Mouse (Mus musculus): ENCODE measurements around the gene Lamtor3. TPM values are rescaled to one million over a fixed set of nuclear protein-coding genes. Genes with fewer than 3 reads are reported as not detected.

Gene Lamtor3
- polyA plus RNA-seq, 2 experiments = 77.4 to 109 TPM

- no peak for DNase-seq (ENCODE audit: low spot score)
- H3K4me2 ChIP-seq (replicated peaks; ENCODE audit: low read depth, low read length, severe bottlenecking) = 0 out of 2 replicates have a peak overlapping the region, but pooled peaks have one; percentile 18
- no peak overlapping the region for H3K4me3 ChIP-seq (replicated peaks; ENCODE audit: low read length)
- H3K27me3 ChIP-seq (ENCODE audit: control insufficient read depth, insufficient read depth, low read length) = no peaks in the 10 kb centered on the region
- H3K4me1 ChIP-seq (ENCODE audit: control insufficient read depth, insufficient read depth, low read length) = no peaks in the 10 kb centered on the region
- no peaks in the 10 kb centered on the region for H3K9me3 ChIP-seq (ENCODE audit: control insufficient read depth, low read length)
- WGBS = 52% methylated on average over 12 of the region's 12 CpGs
- no peak overlapping the region for H3K9ac ChIP-seq (ENCODE audit: low read depth, low read length, severe bottlenecking)
- ATAC-seq (ENCODE audit: low FRiP score, low read depth) = no peak
- H3K36me3 ChIP-seq (ENCODE audit: control insufficient read depth, insufficient read depth, low read length) = no peaks in the 10 kb centered on the region
- TF ChIP-seq POLR2A (IDR thresholded peaks at IDR 0.05; ENCODE audit: borderline replicate concordance, extremely low read depth, insufficient read depth, insufficient read length) = no peak
- H3K27ac ChIP-seq (replicated peaks; ENCODE audit: low read depth, low read length) = no peak overlapping the region
Measured at GRCm38 (mm10) chr3:137969951-137970350, 51.6 kb downstream of the Lamtor3 start.

- ATAC-seq (ENCODE audit: low FRiP score, low read depth) (no peak), DNase-seq (ENCODE audit: low spot score) (no peak)
- H3K36me3 ChIP-seq (ENCODE audit: control insufficient read depth, insufficient read depth, low read length) = no peaks in the 10 kb centered on the region
- WGBS = 79% methylated on average over 5 of the region's 5 CpGs
- H3K9ac ChIP-seq (ENCODE audit: low read depth, low read length, severe bottlenecking) = no peak overlapping the region
- no peak overlapping the region for H3K4me3 ChIP-seq (replicated peaks; ENCODE audit: low read length)
- H3K4me1 ChIP-seq (ENCODE audit: control insufficient read depth, insufficient read depth, low read length) = no peaks in the 10 kb centered on the region
- no peak overlapping the region for H3K27ac ChIP-seq (replicated peaks; ENCODE audit: low read depth, low read length)
- H3K27me3 ChIP-seq (ENCODE audit: control insufficient read depth, insufficient read depth, low read length) = no peaks in the 10 kb centered on the region
- no peaks in the 10 kb centered on the region for H3K9me3 ChIP-seq (ENCODE audit: control insufficient read depth, low read length)
- no peak for TF ChIP-seq POLR2A (IDR thresholded peaks at IDR 0.05; ENCODE audit: borderline replicate concordance, extremely low read depth, insufficient read depth, insufficient read length)
- H3K4me2 ChIP-seq (replicated peaks; ENCODE audit: low read depth, low read length, severe bottlenecking) = no peak overlapping the region
Measured at GRCm38 (mm10) chr3:137972224-137972623, 53.9 kb downstream of the Lamtor3 start.

GRCm38 (mm10) chr3:137972989-137973388 lies 54.7 kb downstream of the Lamtor3 start:
- Histone ChIP-seq H3K27me3 (ENCODE audit: control insufficient read depth, insufficient read depth, low read length) (no peaks in the 10 kb centered on the region), H3K9ac (ENCODE audit: low read depth, low read length, severe bottlenecking) (no peak overlapping the region), H3K27ac (replicated peaks; ENCODE audit: low read depth, low read length) (no peak overlapping the region), H3K4me3 (replicated peaks; ENCODE audit: low read length) (no peak overlapping the region), H3K4me1 (ENCODE audit: control insufficient read depth, insufficient read depth, low read length) (no peaks in the 10 kb centered on the region; the same call in 1 of the 2 replicates), H3K4me2 (replicated peaks; ENCODE audit: low read depth, low read length, severe bottlenecking) (no peak overlapping the region), H3K36me3 (ENCODE audit: control insufficient read depth, insufficient read depth, low read length) (no peaks in the 10 kb centered on the region), H3K9me3 (ENCODE audit: control insufficient read depth, low read length) (no peaks in the 10 kb centered on the region)
- DNase-seq (ENCODE audit: low spot score) = no peak
- no peak for TF ChIP-seq POLR2A (IDR thresholded peaks at IDR 0.05; ENCODE audit: borderline replicate concordance, extremely low read depth, insufficient read depth, insufficient read length)
- 93% methylated on average over 7 of the region's 7 CpGs for WGBS
- no peak for ATAC-seq (ENCODE audit: low FRiP score, low read depth)

GRCm38 (mm10) chr3:137974306-137974705 lies 56.0 kb downstream of the Lamtor3 start:
- Histone ChIP-seq H3K4me1 (ENCODE audit: control insufficient read depth, insufficient read depth, low read length) (no peaks in the 10 kb centered on the region; the same call in 1 of the 2 replicates), H3K9ac (ENCODE audit: low read depth, low read length, severe bottlenecking) (no peak overlapping the region), H3K27ac (replicated peaks; ENCODE audit: low read depth, low read length) (no peak overlapping the region), H3K9me3 (ENCODE audit: control insufficient read depth, low read length) (no peaks in the 10 kb centered on the region), H3K27me3 (ENCODE audit: control insufficient read depth, insufficient read depth, low read length) (no peaks in the 10 kb centered on the region), H3K36me3 (ENCODE audit: control insufficient read depth, insufficient read depth, low read length) (no peaks in the 10 kb centered on the region), H3K4me3 (replicated peaks; ENCODE audit: low read length) (no peak overlapping the region), H3K4me2 (replicated peaks; ENCODE audit: low read depth, low read length, severe bottlenecking) (no peak overlapping the region)
- 42% methylated on average over 8 of the region's 8 CpGs for WGBS
- no peak for ATAC-seq (ENCODE audit: low FRiP score, low read depth)
- DNase-seq (ENCODE audit: low spot score) = no peak
- no peak for TF ChIP-seq POLR2A (IDR thresholded peaks at IDR 0.05; ENCODE audit: borderline replicate concordance, extremely low read depth, insufficient read depth, insufficient read length)

GRCm38 (mm10) chr3:137975435-137975834 lies 57.1 kb downstream of the Lamtor3 start:
- Histone ChIP-seq H3K4me1 (ENCODE audit: control insufficient read depth, insufficient read depth, low read length) (peaks cover 2% of the 10 kb centered on the region), H3K4me2 (replicated peaks; ENCODE audit: low read depth, low read length, severe bottlenecking) (no peak overlapping the region), H3K27ac (replicated peaks; ENCODE audit: low read depth, low read length) (no peak overlapping the region), H3K4me3 (replicated peaks; ENCODE audit: low read length) (no peak overlapping the region), H3K36me3 (ENCODE audit: control insufficient read depth, insufficient read depth, low read length) (no peaks in the 10 kb centered on the region), H3K9ac (ENCODE audit: low read depth, low read length, severe bottlenecking) (no peak overlapping the region), H3K9me3 (ENCODE audit: control insufficient read depth, low read length) (no peaks in the 10 kb centered on the region), H3K27me3 (ENCODE audit: control insufficient read depth, insufficient read depth, low read length) (no peaks in the 10 kb centered on the region)
- 83% methylated on average over 7 of the region's 7 CpGs for WGBS
- no peak for TF ChIP-seq POLR2A (IDR thresholded peaks at IDR 0.05; ENCODE audit: borderline replicate concordance, extremely low read depth, insufficient read depth, insufficient read length)
- DNase-seq (ENCODE audit: low spot score) (no peak), ATAC-seq (ENCODE audit: low FRiP score, low read depth) (no peak)
